Comparison of ENCODE assay signal across 7 mouse cellular contexts in the genomic region with DNA sequence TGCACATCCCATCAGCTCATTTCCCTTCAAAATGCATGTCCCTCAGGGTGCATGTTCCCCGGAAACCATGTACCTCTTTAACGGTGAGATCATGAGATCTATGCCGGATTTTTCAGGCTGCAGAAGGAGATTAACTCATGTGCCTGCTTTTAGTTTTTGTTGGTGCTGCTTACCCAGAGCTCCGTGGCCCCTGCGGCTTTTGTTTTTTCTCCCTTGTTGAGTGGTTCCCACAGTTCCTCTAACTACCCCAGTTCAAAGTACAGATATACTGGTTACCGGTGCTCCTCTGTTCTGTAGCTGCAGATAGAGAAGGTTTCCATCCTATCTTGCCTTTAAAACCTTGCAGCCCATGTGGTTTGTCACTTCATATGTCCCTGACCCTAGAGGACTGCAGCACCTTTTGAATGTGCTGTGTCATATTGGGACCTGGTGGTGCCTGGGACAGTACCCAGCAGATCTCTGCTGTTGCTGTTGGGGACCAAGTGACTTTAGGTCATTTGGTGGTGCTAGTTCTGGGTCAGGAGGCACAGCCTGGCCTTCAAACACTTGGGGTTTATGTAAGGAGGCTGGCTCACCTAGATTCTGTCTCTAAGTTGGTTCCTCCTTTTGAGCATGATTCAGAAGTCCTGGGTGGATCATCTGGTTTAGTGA. TPM values are rescaled to one million over a fixed set of nuclear protein-coding genes. Genes with fewer than 3 reads are reported as not detected.
A peak's percentile ranks its signal among the peaks of the same experiment; 100 is the strongest.
DNase-seq lines count a peak whose midpoint lies in the region; ATAC-seq lines count a peak whose summit lies in the region.

No protein-coding gene starts in this region.

- WGBS in hindbrain, embryonic 15.5 days: 49% methylated on average over 6 of the region's 6 CpGs
- 40% methylated on average over 6 of the region's 6 CpGs for WGBS in midbrain, embryonic 13.5 days

- no peak for ATAC-seq in megakaryocyte, adult 5-6 weeks (ENCODE audit: poor library complexity, severe bottlenecking)
- ATAC-seq in hindbrain, embryonic 15.5 days (ENCODE audit: low FRiP score, low read depth): no peak
- no peak for ATAC-seq in midbrain, embryonic 13.5 days

- peak overlapping the region; percentile 77 for H3K4me2 ChIP-seq in hindbrain, embryonic 15.5 days
- H3K4me2 ChIP-seq in midbrain, embryonic 13.5 days (replicated peaks): peak overlapping the region; percentile 65

- peak; percentile 73 for DNase-seq in c-Kit-positive CD71-positive TER-119-positive erythroid progenitor cells, embryonic 14.5 days (ENCODE audit: low spot score)
- DNase-seq in layer of hippocampus, adult 11-12 months (ENCODE audit: low spot score): no peak
- no peak for DNase-seq in adipocyte (ENCODE audit: low spot score)

- no peaks in the 10 kb centered on the region for H3K9me3 ChIP-seq in megakaryocyte, embryonic 14.5 days
- no peaks in the 10 kb centered on the region for H3K9me3 ChIP-seq in hindbrain, embryonic 15.5 days
- H3K9me3 ChIP-seq in midbrain, embryonic 13.5 days: no peaks in the 10 kb centered on the region

- peaks cover 95% of the 10 kb centered on the region for H3K4me1 ChIP-seq in megakaryocyte, embryonic 14.5 days
- peaks cover 19% of the 10 kb centered on the region for H3K4me1 ChIP-seq in hindbrain, embryonic 15.5 days (replicated peaks)
- H3K4me1 ChIP-seq in midbrain, embryonic 13.5 days (replicated peaks): peaks cover 16% of the 10 kb centered on the region

- H3K36me3 ChIP-seq in megakaryocyte, embryonic 14.5 days (replicated peaks; ENCODE audit: low read length): peaks cover 73% of the 10 kb centered on the region
- no peaks in the 10 kb centered on the region; the same call in 1 of the 2 replicates for H3K36me3 ChIP-seq in hindbrain, embryonic 15.5 days
- peaks cover 33% of the 10 kb centered on the region for H3K36me3 ChIP-seq in midbrain, embryonic 13.5 days

- H3K9ac ChIP-seq in hindbrain, embryonic 15.5 days: peak overlapping the region; percentile 34
- H3K9ac ChIP-seq in midbrain, embryonic 13.5 days (replicated peaks): no peak overlapping the region; the same call in 1 of the 2 replicates

- H3K4me3 ChIP-seq in megakaryocyte, embryonic 14.5 days (replicated peaks): peak overlapping the region; percentile 90
- H3K4me3 ChIP-seq in hindbrain, embryonic 15.5 days: peak overlapping the region; percentile 42
- H3K4me3 ChIP-seq in midbrain, embryonic 13.5 days (replicated peaks): peak overlapping the region; percentile 32

- no peaks in the 10 kb centered on the region for H3K27me3 ChIP-seq in megakaryocyte, embryonic 14.5 days (replicated peaks)
- no peaks in the 10 kb centered on the region for H3K27me3 ChIP-seq in hindbrain, embryonic 15.5 days
- no peaks in the 10 kb centered on the region for H3K27me3 ChIP-seq in midbrain, embryonic 13.5 days

- peak overlapping the region; percentile 60 for H3K27ac ChIP-seq in hindbrain, embryonic 15.5 days (replicated peaks)
- peak overlapping the region; percentile 35; the same call in 1 of the 2 replicates for H3K27ac ChIP-seq in midbrain, embryonic 13.5 days

RNA-seq across cellular contexts. Expression of gene Gnptg, which starts 16.8 kb away (rescaled TPM):
- 27.2 and 30.1 TPM in 2 replicates for polyA plus RNA-seq in megakaryocyte, embryonic 14.5 days (2012; ENCODE audit: insufficient read depth, low replicate concordance)
- 17.1 and 19.0 TPM in 2 replicates for total RNA-seq in megakaryocyte, adult 5-6 weeks (2015)
- total RNA-seq in megakaryocyte, adult 5-6 weeks (2017): 12.3 and 13.0 TPM in 2 replicates
- 104 and 107 TPM in 2 replicates for polyA plus RNA-seq in hindbrain, embryonic 15.5 days (2015; fragmentation: Nextera tagmentation; extraction: Ambion mirVana)
- polyA plus RNA-seq in midbrain, embryonic 13.5 days (2015; fragmentation: Nextera tagmentation; extraction: Ambion mirVana): 86.0 and 90.4 TPM in 2 replicates

RNA-seq across cellular contexts. Expression of gene Tsr3, which starts 16.9 kb away (rescaled TPM):
- 12.5 and 25.4 TPM in 2 replicates for polyA plus RNA-seq in megakaryocyte, embryonic 14.5 days (2012; ENCODE audit: insufficient read depth, low replicate concordance)
- total RNA-seq in megakaryocyte, adult 5-6 weeks (2015): 7.3 and 9.2 TPM in 2 replicates
- 15.0 and 22.8 TPM in 2 replicates for total RNA-seq in megakaryocyte, adult 5-6 weeks (2017)
- 60.2 and 61.4 TPM in 2 replicates for polyA plus RNA-seq in hindbrain, embryonic 15.5 days (2015; fragmentation: Nextera tagmentation; extraction: Ambion mirVana)
- polyA plus RNA-seq in midbrain, embryonic 13.5 days (2015; fragmentation: Nextera tagmentation; extraction: Ambion mirVana): 61.1 and 63.1 TPM in 2 replicates

RNA-seq across cellular contexts. Expression of gene Baiap3, which starts 33.1 kb away (rescaled TPM):
- 1.7 and 2.7 TPM in 2 replicates for polyA plus RNA-seq in megakaryocyte, embryonic 14.5 days (2012; ENCODE audit: insufficient read depth, low replicate concordance)
- total RNA-seq in megakaryocyte, adult 5-6 weeks (2015): 3.3 and 3.7 TPM in 2 replicates
- total RNA-seq in megakaryocyte, adult 5-6 weeks (2017): 1.8 and 4.0 TPM in 2 replicates
- 19.6 and 20.4 TPM in 2 replicates for polyA plus RNA-seq in hindbrain, embryonic 15.5 days (2015; fragmentation: Nextera tagmentation; extraction: Ambion mirVana)
- 8.7 and 9.2 TPM in 2 replicates for polyA plus RNA-seq in midbrain, embryonic 13.5 days (2015; fragmentation: Nextera tagmentation; extraction: Ambion mirVana)

RNA-seq across cellular contexts. Expression of gene Unkl, which starts 34.9 kb away (rescaled TPM):
- 20.2 and 51.9 TPM in 2 replicates for polyA plus RNA-seq in megakaryocyte, embryonic 14.5 days (2012; ENCODE audit: insufficient read depth, low replicate concordance)
- 7.3 and 7.7 TPM in 2 replicates for total RNA-seq in megakaryocyte, adult 5-6 weeks (2015)
- 7.3 and 10.5 TPM in 2 replicates for total RNA-seq in megakaryocyte, adult 5-6 weeks (2017)
- 15.1 and 16.2 TPM in 2 replicates for polyA plus RNA-seq in hindbrain, embryonic 15.5 days (2015; fragmentation: Nextera tagmentation; extraction: Ambion mirVana)
- 13.0 and 13.4 TPM in 2 replicates for polyA plus RNA-seq in midbrain, embryonic 13.5 days (2015; fragmentation: Nextera tagmentation; extraction: Ambion mirVana)

RNA-seq across cellular contexts. Expression of gene BC003965, which starts 38.7 kb away (rescaled TPM):
- polyA plus RNA-seq in megakaryocyte, embryonic 14.5 days (2012; ENCODE audit: insufficient read depth, low replicate concordance): 31.5 and 33.2 TPM in 2 replicates
- total RNA-seq in megakaryocyte, adult 5-6 weeks (2015): 9.7 and 10.8 TPM in 2 replicates
- 2.7 and 5.9 TPM in 2 replicates for total RNA-seq in megakaryocyte, adult 5-6 weeks (2017)
- 31.1 and 31.5 TPM in 2 replicates for polyA plus RNA-seq in hindbrain, embryonic 15.5 days (2015; fragmentation: Nextera tagmentation; extraction: Ambion mirVana)
- 36.1 and 37.1 TPM in 2 replicates for polyA plus RNA-seq in midbrain, embryonic 13.5 days (2015; fragmentation: Nextera tagmentation; extraction: Ambion mirVana)

Comparison
In these comparisons a context has a peak if more than half of its experiments do, and no peak if none do; other contexts are left out.
1. H3K4me3 ChIP-seq: peak in every context shown above with its lines; median percentile 90 in megakaryocyte, embryonic 14.5 days; 42 in hindbrain, embryonic 15.5 days; 32 in midbrain, embryonic 13.5 days.